14 mouse cellular contexts compared by ENCODE assay signal in genomic region chrX:140565212-140565611, GRCm38 (mm10). TPM values are rescaled to one million over a fixed set of nuclear protein-coding genes. Genes with fewer than 3 reads are reported as not detected.
DNase-seq lines count a peak whose midpoint lies in the region; ATAC-seq and TF ChIP-seq lines count a peak whose summit lies in the region.
"Had no signal": no experiment of that assay in that cellular context is flagged by ENCODE, and none has a peak within 500 bp of the region (broad histone marks: within the 10 kb centered on the region; RNA-seq: fewer than 3 reads in every experiment).

No protein-coding gene starts in this region.

- H3K9me3 ChIP-seq in heart, embryonic 15.5 days (replicated peaks), result no peaks in the 10 kb centered on the region
- H3K9me3 ChIP-seq in lung, postnatal 0 days (ENCODE audit: low read length), result no peaks in the 10 kb centered on the region
- H3K9me3 ChIP-seq: forebrain, embryonic 13.5 days; G1E; limb, embryonic 12.5 days; midbrain, embryonic 13.5 days had no signal

- ATAC-seq in heart, embryonic 15.5 days (replicated peaks; ENCODE audit: insufficient number of reproducible peaks, insufficient read depth, low FRiP score, low read depth), result no peak
- peak; percentile 42 for ATAC-seq in lung, postnatal 0 days
- ATAC-seq: forebrain, embryonic 13.5 days; midbrain, embryonic 13.5 days had no signal

- no peak overlapping the region for H3K9ac ChIP-seq in heart, embryonic 15.5 days
- H3K9ac ChIP-seq in lung, postnatal 0 days (replicated peaks; ENCODE audit: low read depth), result no peak overlapping the region
- H3K9ac ChIP-seq: forebrain, embryonic 13.5 days; limb, embryonic 12.5 days; midbrain, embryonic 13.5 days had no signal

- no peak for TF ChIP-seq EP300 in lung, postnatal 0 days (IDR thresholded peaks at IDR 0.05)

- TF ChIP-seq CTCF in lung, postnatal 0 days (IDR thresholded peaks at IDR 0.05), result no peak

- H3K27me3 ChIP-seq in heart, embryonic 15.5 days, result peaks cover 10% of the 10 kb centered on the region; the same call in 1 of the 2 replicates
- H3K27me3 ChIP-seq in lung, postnatal 0 days (replicated peaks; ENCODE audit: insufficient read depth, low read length), result no peaks in the 10 kb centered on the region

- H3K36me3 ChIP-seq in heart, embryonic 15.5 days, result no peaks in the 10 kb centered on the region
- H3K36me3 ChIP-seq in lung, postnatal 0 days (ENCODE audit: insufficient read depth, low read length), result no peaks in the 10 kb centered on the region
- H3K36me3 ChIP-seq: G1E; limb, embryonic 12.5 days; midbrain, embryonic 13.5 days had no signal

- no peak for DNase-seq in heart, postnatal 14 days
- no peak for DNase-seq in lung, postnatal 0 days (ENCODE audit: low spot score)
- no peak for DNase-seq in lung, postnatal 10 days
- peak; percentile 72 for DNase-seq in cerebellum, adult 11-12 months
- DNase-seq in cerebellum, postnatal 10 days, result peak; percentile 69 to 75
- DNase-seq in natural killer cell, adult 2 months (ENCODE audit: low spot score in 2 of 2), result no peak
- DNase-seq: embryo, embryonic 11 days; kidney, adult 8-10 months had no signal

- H3K4me2 ChIP-seq in heart, embryonic 15.5 days, result no peak overlapping the region
- H3K4me2 ChIP-seq in lung, postnatal 0 days (replicated peaks; ENCODE audit: low read depth, low read length), result no peak overlapping the region
- H3K4me2 ChIP-seq: forebrain, embryonic 13.5 days; limb, embryonic 12.5 days; midbrain, embryonic 13.5 days had no signal

- H3K4me3 ChIP-seq in heart, embryonic 15.5 days, result no peak overlapping the region
- H3K4me3 ChIP-seq in lung, postnatal 0 days (ENCODE audit: low read depth, low read length), result no peak overlapping the region
- H3K4me3 ChIP-seq: forebrain, embryonic 13.5 days; left cerebral cortex, adult 2 months; limb, embryonic 12.5 days; midbrain, embryonic 13.5 days had no signal

- peaks cover 12% of the 10 kb centered on the region for H3K4me1 ChIP-seq in heart, embryonic 15.5 days (replicated peaks)
- peaks cover 5% of the 10 kb centered on the region; the same call in 1 of the 2 replicates for H3K4me1 ChIP-seq in lung, postnatal 0 days (ENCODE audit: insufficient read depth, low read depth, low read length)
- H3K4me1 ChIP-seq: forebrain, embryonic 13.5 days; limb, embryonic 12.5 days; midbrain, embryonic 13.5 days had no signal

- H3K27ac ChIP-seq in heart, embryonic 15.5 days, result peak overlapping the region; percentile 66
- H3K27ac ChIP-seq in lung, postnatal 0 days (ENCODE audit: low read length), result peak overlapping the region; percentile 38; the same call in 1 of the 2 replicates
- H3K27ac ChIP-seq: forebrain, embryonic 13.5 days; left cerebral cortex, adult 2 months; limb, embryonic 12.5 days; midbrain, embryonic 13.5 days had no signal

- intact Hi-C loops in heart, postnatal 14 days (cut with DNase I), result no loop called here

- WGBS in heart, embryonic 15.5 days, result 83% methylated on average over 3 of the region's 3 CpGs
- WGBS in lung, postnatal 0 days, result 48% methylated on average over 3 of the region's 3 CpGs

RNA-seq across cellular contexts. Expression of gene Tsc22d3, which starts 35.2 kb away (rescaled TPM):
- 183 and 190 TPM in 2 replicates for polyA plus RNA-seq in heart, embryonic 15.5 days (2015; fragmentation: Nextera tagmentation; extraction: Ambion mirVana)
- total RNA-seq in heart, postnatal 14 days (2021), result 100 to 1,000 TPM; 256 to 263 TPM
- 236 and 380 TPM in 2 replicates for polyA plus RNA-seq in lung, postnatal 0 days (2015; fragmentation: Nextera tagmentation; extraction: Ambion mirVana)

Comparison
In these comparisons a context has a peak if more than half of its experiments do, and no peak if none do; other contexts are left out.
1. DNase-seq: peak in cerebellum, adult 11-12 months (single experiment) and cerebellum, postnatal 10 days (2 of 2); none in heart, postnatal 14 days (0 of 2), lung, postnatal 0 days (single experiment), lung, postnatal 10 days (single experiment) and natural killer cell, adult 2 months (0 of 2).